Mouse (Mus musculus) neural tube, embryonic 11.5 days (tissue): Measurements from ENCODE around the gene Traf3. TPM values are rescaled to one million over a fixed set of nuclear protein-coding genes. Genes with fewer than 3 reads are reported as not detected.
A peak's percentile ranks its signal among the peaks of the same experiment; 100 is the strongest.

Experiments
- ATAC-seq: fragments of 200-750 bp; cut with Nextera tagmentation; 2 replicates; pipeline ENCODE4 v1.8.0; 2017; ENCODE audit warnings: moderate number of reproducible peaks, mild to moderate bottlenecking, moderate TSS enrichment, moderate library complexity; ENCODE audit not compliant: insufficient read depth, low FRiP score, low TSS enrichment
- DNase-seq: peaks from one replicate; pipeline ENCODE4 v3.0.0-alpha.2; 2015; ENCODE audit warnings: low spot score
- H3K27ac ChIP-seq: fragments of 300-500 bp; sonication (generic); 2 replicates; pipeline ENCODE4 v1.5.1; 2014; ENCODE audit warnings: low read depth, mild to moderate bottlenecking, low read length
- H3K27me3 ChIP-seq: fragments of 300-500 bp; sonication (generic); 2 replicates; pipeline ENCODE4 v1.6.1; 2014; ENCODE audit warnings: mild to moderate bottlenecking, low read length, mixed read lengths; ENCODE audit not compliant: control insufficient read depth, insufficient read depth
- H3K36me3 ChIP-seq: fragments of 300-500 bp; sonication (generic); 2 replicates; pipeline ENCODE4 v1.6.1; 2014; ENCODE audit warnings: mild to moderate bottlenecking, low read length, moderate library complexity, mixed read lengths; ENCODE audit not compliant: control insufficient read depth, insufficient read depth
- H3K4me1 ChIP-seq: fragments of 300-500 bp; sonication (generic); 2 replicates; pipeline ENCODE4 v1.6.1; 2014; ENCODE audit warnings: low read length, mixed read lengths; ENCODE audit not compliant: control insufficient read depth, insufficient read depth
- H3K4me2 ChIP-seq: fragments of 300-500 bp; sonication (generic); 2 replicates; pipeline ENCODE4 v1.6.1; 2014; ENCODE audit warnings: low read depth, mild to moderate bottlenecking, moderate library complexity
- H3K4me3 ChIP-seq: fragments of 300-500 bp; sonication (generic); 2 replicates; pipeline ENCODE4 v1.5.1; 2014; ENCODE audit warnings: low read depth, low read length
- H3K9ac ChIP-seq: fragments of 300-500 bp; sonication (generic); 2 replicates; pipeline ENCODE4 v1.6.1; 2014; ENCODE audit warnings: mild to moderate bottlenecking, low read length
- H3K9me3 ChIP-seq: fragments of 300-500 bp; sonication (generic); 2 replicates; pipeline ENCODE4 v1.6.1; 2016; ENCODE audit warnings: low read length; ENCODE audit not compliant: control insufficient read depth
- WGBS: fragments of 180-500 bp; shearing (Covaris S2); extraction: QIAGEN DNeasy Blood & Tissue Kit; methylation state at CpG from one replicate; pipeline ENCODE4 v1.1.7; 2014; 5-methylcytosine and 5-hydroxymethylcytosine counted together
- polyA plus RNA-seq: library from polyadenylated mRNA; unstranded; fragments of >200 nt; fragmentation: Nextera tagmentation; extraction: Ambion mirVana; gene quantifications from 2 replicates; pipeline ENCODE4 v1.2.1, GENCODE M21; 2014

Traf3 gene
- polyA plus RNA-seq, 1 experiment from 2014 or later, result 16.2 TPM

GRCm38 (mm10) chr12:111276371-111276770 lies 110.2 kb downstream of the Traf3 start:
- Histone ChIP-seq H3K27me3 (peaks cover 58% of the 10 kb centered on the region), H3K9ac (no peak overlapping the region), H3K27ac (no peak overlapping the region), H3K4me1 (peaks cover 14% of the 10 kb centered on the region), H3K4me3 (no peak overlapping the region), H3K9me3 (no peaks in the 10 kb centered on the region), H3K36me3 (no peaks in the 10 kb centered on the region), H3K4me2 (no peak overlapping the region)
- ATAC-seq (no peak), DNase-seq (no peak)
- whole genome bisulfite sequencing, result 53% methylated on average over 6 of the region's 6 CpGs

GRCm38 (mm10) chr12:111283573-111283972 lies 117.4 kb downstream of the Traf3 start:
- Histone ChIP-seq H3K27ac (no peak overlapping the region), H3K9ac (no peak overlapping the region), H3K4me1 (0 out of 2 replicates have a peak, but pooled peaks cover 3% of the 10 kb centered on the region), H3K36me3 (no peaks in the 10 kb centered on the region), H3K4me3 (no peak overlapping the region), H3K27me3 (no peaks in the 10 kb centered on the region), H3K4me2 (no peak overlapping the region), H3K9me3 (no peaks in the 10 kb centered on the region)
- ATAC-seq (no peak), DNase-seq (no peak)
- 77% methylated on average over 4 of the region's 4 CpGs for WGBS

GRCm38 (mm10) chr12:111284532-111284931 lies 118.4 kb downstream of the Traf3 start:
- Histone ChIP-seq H3K27ac (no peak overlapping the region), H3K4me2 (peak overlapping the region; percentile 23; the same call in 1 of the 2 replicates), H3K4me3 (no peak overlapping the region), H3K27me3 (no peaks in the 10 kb centered on the region), H3K9ac (no peak overlapping the region), H3K9me3 (no peaks in the 10 kb centered on the region), H3K4me1 (0 out of 2 replicates have a peak, but pooled peaks cover 3% of the 10 kb centered on the region), H3K36me3 (no peaks in the 10 kb centered on the region)
- DNase-seq (no peak), ATAC-seq (no peak)
- WGBS, result 28% methylated on average over 10 of the region's 10 CpGs

DNA sequence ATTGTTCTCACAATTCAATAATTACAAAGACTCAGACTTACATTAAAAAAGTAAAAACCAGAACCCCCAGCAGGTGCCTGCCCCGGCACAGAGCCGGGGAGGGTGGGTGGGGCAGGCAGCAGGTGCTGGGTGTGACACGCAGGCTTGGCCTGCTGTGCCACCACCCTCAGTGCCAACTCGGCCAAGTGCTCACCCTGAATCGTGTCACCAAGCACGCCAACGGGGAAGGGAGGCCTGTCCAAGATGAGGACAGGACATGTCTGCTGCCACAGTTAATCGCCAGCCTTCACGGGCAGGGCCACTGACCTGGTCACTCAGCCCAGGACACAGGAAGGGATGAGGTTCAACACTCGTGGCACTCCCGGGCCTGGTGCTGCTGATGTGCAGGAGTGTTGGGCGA lies 126.9 kb downstream of the Traf3 start:
- H3K4me3 ChIP-seq, result no peak overlapping the region
- H3K4me1 ChIP-seq, result no peaks in the 10 kb centered on the region
- no peak overlapping the region for H3K27ac ChIP-seq
- peaks cover 14% of the 10 kb centered on the region for H3K36me3 ChIP-seq
- H3K27me3 ChIP-seq, result no peaks in the 10 kb centered on the region
- WGBS, result 93% methylated on average over 12 of the region's 12 CpGs
- H3K4me2 ChIP-seq, result no peak overlapping the region
- no peak for ATAC-seq
- DNase-seq, result no peak
- H3K9me3 ChIP-seq, result no peaks in the 10 kb centered on the region
- no peak overlapping the region for H3K9ac ChIP-seq

- no peak overlapping the region for H3K9ac ChIP-seq
- 94% methylated on average over 27 of the region's 27 CpGs for WGBS
- ATAC-seq, result no peak
- no peak overlapping the region for H3K4me2 ChIP-seq
- no peak for DNase-seq
- peaks cover 29% of the 10 kb centered on the region for H3K36me3 ChIP-seq
- H3K4me1 ChIP-seq, result no peaks in the 10 kb centered on the region
- no peak overlapping the region for H3K27ac ChIP-seq
- no peak overlapping the region for H3K4me3 ChIP-seq
- H3K27me3 ChIP-seq, result no peaks in the 10 kb centered on the region
- H3K9me3 ChIP-seq, result no peaks in the 10 kb centered on the region
Observed at GRCm38 (mm10) chr12:111301322-111302017, 135.3 kb downstream of the Traf3 start.

DNA sequence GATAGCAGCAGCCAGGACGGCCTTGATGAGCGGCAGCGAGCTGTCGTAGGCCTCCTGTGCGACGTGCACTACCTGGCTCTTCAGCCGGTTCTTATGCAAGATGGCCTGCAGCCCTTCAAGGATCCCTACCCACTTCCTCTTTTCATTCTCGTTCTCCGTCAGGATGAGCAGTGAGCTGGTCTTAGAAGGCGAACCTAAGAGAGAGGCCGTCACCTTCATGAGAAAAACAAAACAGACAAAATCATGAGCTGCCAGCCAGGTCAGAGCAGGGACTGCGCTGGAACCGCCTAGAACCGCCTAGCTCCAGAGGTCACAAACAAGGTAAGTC lies 135.8 kb downstream of the Traf3 start:
- WGBS, result 94% methylated on average over 14 of the region's 14 CpGs
- ATAC-seq (no peak), DNase-seq (no peak)
- no peaks in the 10 kb centered on the region for H3K4me1 ChIP-seq
- H3K36me3 ChIP-seq, result peaks cover 29% of the 10 kb centered on the region
- no peak overlapping the region for H3K4me2 ChIP-seq
- no peak overlapping the region for H3K4me3 ChIP-seq
- H3K27me3 ChIP-seq, result no peaks in the 10 kb centered on the region
- no peak overlapping the region for H3K9ac ChIP-seq
- H3K27ac ChIP-seq, result no peak overlapping the region
- H3K9me3 ChIP-seq, result no peaks in the 10 kb centered on the region

- Histone ChIP-seq H3K9ac (no peak overlapping the region), H3K27ac (no peak overlapping the region), H3K4me3 (no peak overlapping the region), H3K9me3 (no peaks in the 10 kb centered on the region), H3K27me3 (no peaks in the 10 kb centered on the region), H3K4me2 (no peak overlapping the region), H3K4me1 (no peaks in the 10 kb centered on the region), H3K36me3 (peaks cover 32% of the 10 kb centered on the region)
- ATAC-seq (no peak), DNase-seq (no peak)
- whole genome bisulfite sequencing, result 92% methylated on average over 8 of the region's 8 CpGs
Observed at GRCm38 (mm10) chr12:111303702-111304337, 137.7 kb downstream of the Traf3 start.

- ATAC-seq (no peak), DNase-seq (no peak)
- Histone ChIP-seq H3K27me3 (no peaks in the 10 kb centered on the region), H3K4me2 (no peak overlapping the region), H3K36me3 (peaks cover 34% of the 10 kb centered on the region), H3K9me3 (no peaks in the 10 kb centered on the region), H3K4me1 (no peaks in the 10 kb centered on the region), H3K27ac (no peak overlapping the region), H3K4me3 (no peak overlapping the region), H3K9ac (no peak overlapping the region)
- 88% methylated on average over 8 of the region's 8 CpGs for WGBS
Observed at GRCm38 (mm10) chr12:111306821-111307220, 140.7 kb downstream of the Traf3 start.

- 88% methylated on average over 12 of the region's 12 CpGs for WGBS
- Histone ChIP-seq H3K4me3 (no peak overlapping the region), H3K27me3 (no peaks in the 10 kb centered on the region), H3K4me1 (no peaks in the 10 kb centered on the region), H3K36me3 (peaks cover 35% of the 10 kb centered on the region), H3K27ac (no peak overlapping the region), H3K9ac (no peak overlapping the region), H3K9me3 (no peaks in the 10 kb centered on the region), H3K4me2 (no peak overlapping the region)
- ATAC-seq (no peak), DNase-seq (no peak)
Observed at GRCm38 (mm10) chr12:111309256-111309655, 143.1 kb downstream of the Traf3 start.
